Comparison of ENCODE assay signal across 22 mouse cellular contexts in the genomic region with DNA sequence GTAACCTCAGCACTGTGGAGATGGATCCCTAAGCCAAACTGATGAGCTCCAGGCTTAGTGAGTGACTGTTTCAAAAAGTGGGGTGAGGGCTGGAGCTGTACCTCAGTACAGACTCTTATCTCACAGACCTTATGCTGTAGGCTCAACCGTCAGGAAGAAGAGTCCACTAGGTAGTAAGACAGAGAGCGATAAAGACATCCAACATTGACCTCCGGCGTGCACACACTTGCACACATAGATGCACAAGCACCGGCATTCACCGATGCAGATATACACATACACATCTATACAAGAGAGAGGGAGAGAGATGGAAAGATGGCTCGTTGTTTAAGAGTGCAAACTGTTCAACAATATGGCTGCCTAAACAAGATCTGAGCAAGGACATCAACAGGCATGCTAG. TPM values are rescaled to one million over a fixed set of nuclear protein-coding genes. Genes with fewer than 3 reads are reported as not detected.
DNase-seq lines count a peak whose midpoint lies in the region; ATAC-seq and TF ChIP-seq lines count a peak whose summit lies in the region.
"Had no signal": no experiment of that assay in that cellular context is flagged by ENCODE, and none has a peak within 500 bp of the region (broad histone marks: within the 10 kb centered on the region; RNA-seq: fewer than 3 reads in every experiment).

No protein-coding gene starts in this region.

- ATAC-seq in erythroid progenitor cell, adult 5-6 weeks (replicated peaks; ENCODE audit: low FRiP score, poor library complexity, severe bottlenecking) = peak; percentile 69
- ATAC-seq in liver, embryonic 16.5 days (ENCODE audit: low read depth) = peak; percentile 80
- no peak for ATAC-seq in hindbrain, embryonic 11.5 days (ENCODE audit: low FRiP score)
- ATAC-seq in neural tube, embryonic 15.5 days (ENCODE audit: low FRiP score) = no peak
- ATAC-seq: forebrain, postnatal 0 days had no signal

- peak overlapping the region; percentile 4; the same call in 1 of the 2 replicates for H3K27ac ChIP-seq in bone marrow, adult 2 months (ENCODE audit: control insufficient read depth, insufficient read depth, low read depth, low read length, poor library complexity)
- peak overlapping the region; percentile 90 for H3K27ac ChIP-seq in liver, embryonic 16.5 days (ENCODE audit: low read length)
- no peak overlapping the region for H3K27ac ChIP-seq in hindbrain, embryonic 11.5 days (ENCODE audit: low read depth, low read length)
- no peak overlapping the region for H3K27ac ChIP-seq in neural tube, embryonic 15.5 days (replicated peaks)
- H3K27ac ChIP-seq: hindbrain, embryonic 12.5 days; macrophage; neural tube, embryonic 13.5 days had no signal

- TF ChIP-seq CTCF in bone marrow, adult 2 months (IDR thresholded peaks at IDR 0.05; ENCODE audit: control insufficient read depth, insufficient read depth, low read length) = no peak

- no peak overlapping the region for H3K4me3 ChIP-seq in bone marrow, adult 2 months (replicated peaks; ENCODE audit: control insufficient read depth, low read depth, low read length)
- no peak overlapping the region; the same call in 1 of the 2 replicates for H3K4me3 ChIP-seq in liver, embryonic 16.5 days (ENCODE audit: low read depth, low read length)
- H3K4me3 ChIP-seq in hindbrain, embryonic 11.5 days (ENCODE audit: low read depth, low read length) = no peak overlapping the region
- no peak overlapping the region for H3K4me3 ChIP-seq in neural tube, embryonic 15.5 days (replicated peaks)
- H3K4me3 ChIP-seq: hindbrain, embryonic 12.5 days; neural tube, embryonic 13.5 days had no signal

- peaks cover 29% of the 10 kb centered on the region for H3K36me3 ChIP-seq in liver, embryonic 16.5 days (ENCODE audit: control insufficient read depth, insufficient read depth)
- no peaks in the 10 kb centered on the region for H3K36me3 ChIP-seq in hindbrain, embryonic 11.5 days (ENCODE audit: control insufficient read depth, insufficient read depth, low read length)
- H3K36me3 ChIP-seq in neural tube, embryonic 15.5 days = no peaks in the 10 kb centered on the region
- H3K36me3 ChIP-seq: neural tube, embryonic 13.5 days had no signal

- no peaks in the 10 kb centered on the region for H3K9me3 ChIP-seq in liver, embryonic 16.5 days (replicated peaks; ENCODE audit: control insufficient read depth, low read length)
- no peaks in the 10 kb centered on the region for H3K9me3 ChIP-seq in hindbrain, embryonic 11.5 days (ENCODE audit: control insufficient read depth, low read length)
- H3K9me3 ChIP-seq in neural tube, embryonic 15.5 days (replicated peaks) = no peaks in the 10 kb centered on the region
- H3K9me3 ChIP-seq: hindbrain, embryonic 12.5 days; neural tube, embryonic 13.5 days had no signal

- TF ChIP-seq POLR2A in bone marrow, adult 2 months (IDR thresholded peaks at IDR 0.05; ENCODE audit: borderline replicate concordance, control insufficient read depth, low read depth, low read length) = no peak

- H3K27me3 ChIP-seq in liver, embryonic 16.5 days (ENCODE audit: control insufficient read depth, insufficient read depth, low read depth, low read length) = no peaks in the 10 kb centered on the region
- peaks cover 17% of the 10 kb centered on the region for H3K27me3 ChIP-seq in hindbrain, embryonic 11.5 days (ENCODE audit: control insufficient read depth, insufficient read depth, low read length)
- peaks cover 24% of the 10 kb centered on the region for H3K27me3 ChIP-seq in neural tube, embryonic 15.5 days (replicated peaks)

- DNase-seq in 416B (ENCODE audit: low read depth) = peak; percentile 48
- DNase-seq in lung, postnatal 10 days = no peak
- DNase-seq in hindbrain, embryonic 11.5 days (ENCODE audit: low spot score) = no peak
- DNase-seq: adrenal gland, adult 2 months; B cell, adult 2 months; cerebellum, adult 2 months; forebrain, postnatal 0 days; gastrocnemius, postnatal 36 days; kidney, adult 9 months; kidney, postnatal 4 days; layer of hippocampus, adult 9-11 months; lung, embryonic 14.5 days; midbrain, embryonic 14.5 days; thymus, adult 18-20 months; thymus, postnatal 4 days had no signal

- WGBS in bone marrow, adult 2 months = 65% methylated on average over 7 of the region's 7 CpGs
- 22% methylated on average over 7 of the region's 7 CpGs for WGBS in liver, embryonic 16.5 days (ENCODE audit: insufficient replicate concordance)
- WGBS in hindbrain, embryonic 11.5 days = 95% methylated on average over 7 of the region's 7 CpGs
- WGBS in neural tube, embryonic 15.5 days = 96% methylated on average over 7 of the region's 7 CpGs

- peak overlapping the region; percentile 47 for H3K4me2 ChIP-seq in liver, embryonic 16.5 days (ENCODE audit: low read depth, low read length)
- H3K4me2 ChIP-seq in hindbrain, embryonic 11.5 days (replicated peaks; ENCODE audit: low read depth, low read length) = no peak overlapping the region
- H3K4me2 ChIP-seq in neural tube, embryonic 15.5 days = no peak overlapping the region
- H3K4me2 ChIP-seq: hindbrain, embryonic 12.5 days; lung, embryonic 14.5 days; neural tube, embryonic 13.5 days had no signal

- peaks cover 3% of the 10 kb centered on the region for H3K4me1 ChIP-seq in bone marrow, adult 2 months (ENCODE audit: control insufficient read depth, insufficient read depth, low read length)
- peaks cover 75% of the 10 kb centered on the region for H3K4me1 ChIP-seq in liver, embryonic 16.5 days (ENCODE audit: control insufficient read depth, low read depth, low read length)
- 0 out of 2 replicates have a peak, but pooled peaks cover 2% of the 10 kb centered on the region for H3K4me1 ChIP-seq in hindbrain, embryonic 11.5 days (replicated peaks; ENCODE audit: control insufficient read depth, insufficient read depth, low read length)
- H3K4me1 ChIP-seq in neural tube, embryonic 15.5 days = peaks cover 6% of the 10 kb centered on the region; the same call in 1 of the 2 replicates

- H3K9ac ChIP-seq in liver, embryonic 16.5 days (ENCODE audit: low read depth, low read length) = peak overlapping the region; percentile 55
- H3K9ac ChIP-seq in hindbrain, embryonic 11.5 days (ENCODE audit: low read depth, low read length) = no peak overlapping the region
- H3K9ac ChIP-seq in neural tube, embryonic 15.5 days (replicated peaks) = no peak overlapping the region
- H3K9ac ChIP-seq: forebrain, postnatal 0 days; hindbrain, embryonic 12.5 days; lung, embryonic 14.5 days; neural tube, embryonic 13.5 days had no signal

RNA-seq across cellular contexts. Expression of gene Vamp5, which starts 3.7 kb away (rescaled TPM):
- polyA plus RNA-seq in bone marrow, adult 2 months (2011; ENCODE audit: insufficient read depth, insufficient read length, low replicate concordance, missing spikeins) = 80.8 and 96.2 TPM in 2 replicates
- total RNA-seq in erythroid progenitor cell, adult 5-6 weeks (2015; ENCODE audit: low replicate concordance) = 85.1 and 98.0 TPM in 2 replicates
- total RNA-seq in erythroid progenitor cell, adult 5-6 weeks (2017; ENCODE audit: low replicate concordance) = 23.8 and 24.3 TPM in 2 replicates
- polyA plus RNA-seq in liver, embryonic 16.5 days (2015; fragmentation: Nextera tagmentation; extraction: Ambion mirVana) = 54.9 and 62.8 TPM in 2 replicates
- polyA plus RNA-seq in hindbrain, embryonic 11.5 days (2014; fragmentation: Nextera tagmentation; extraction: Ambion mirVana) = 13.4 and 13.7 TPM in 2 replicates
- polyA plus RNA-seq in neural tube, embryonic 15.5 days (2015; fragmentation: Nextera tagmentation; extraction: Ambion mirVana) = 20.4 and 25.7 TPM in 2 replicates

RNA-seq across cellular contexts. Expression of gene Vamp8, which starts 6.6 kb away (rescaled TPM):
- 483 and 542 TPM in 2 replicates for polyA plus RNA-seq in bone marrow, adult 2 months (2011; ENCODE audit: insufficient read depth, insufficient read length, low replicate concordance, missing spikeins)
- 234 and 259 TPM in 2 replicates for total RNA-seq in erythroid progenitor cell, adult 5-6 weeks (2015; ENCODE audit: low replicate concordance)
- total RNA-seq in erythroid progenitor cell, adult 5-6 weeks (2017; ENCODE audit: low replicate concordance) = 212 and 229 TPM in 2 replicates
- polyA plus RNA-seq in liver, embryonic 16.5 days (2015; fragmentation: Nextera tagmentation; extraction: Ambion mirVana) = 212 and 230 TPM in 2 replicates
- polyA plus RNA-seq in hindbrain, embryonic 11.5 days (2014; fragmentation: Nextera tagmentation; extraction: Ambion mirVana) = 35.2 and 37.9 TPM in 2 replicates
- 19.1 and 52.7 TPM in 2 replicates for polyA plus RNA-seq in neural tube, embryonic 15.5 days (2015; fragmentation: Nextera tagmentation; extraction: Ambion mirVana)

RNA-seq across cellular contexts. Expression of gene Rnf181, which starts 17.2 kb away (rescaled TPM):
- 62.6 and 104 TPM in 2 replicates for polyA plus RNA-seq in bone marrow, adult 2 months (2011; ENCODE audit: insufficient read depth, insufficient read length, low replicate concordance, missing spikeins)
- total RNA-seq in erythroid progenitor cell, adult 5-6 weeks (2015; ENCODE audit: low replicate concordance) = 68.5 and 96.0 TPM in 2 replicates
- total RNA-seq in erythroid progenitor cell, adult 5-6 weeks (2017; ENCODE audit: low replicate concordance) = 56.4 and 69.8 TPM in 2 replicates
- polyA plus RNA-seq in liver, embryonic 16.5 days (2015; fragmentation: Nextera tagmentation; extraction: Ambion mirVana) = 86.5 and 91.9 TPM in 2 replicates
- 106 and 111 TPM in 2 replicates for polyA plus RNA-seq in hindbrain, embryonic 11.5 days (2014; fragmentation: Nextera tagmentation; extraction: Ambion mirVana)
- 145 and 147 TPM in 2 replicates for polyA plus RNA-seq in neural tube, embryonic 15.5 days (2015; fragmentation: Nextera tagmentation; extraction: Ambion mirVana)

RNA-seq across cellular contexts. Expression of gene Tmem150a, which starts 28.7 kb away (rescaled TPM):
- polyA plus RNA-seq in bone marrow, adult 2 months (2011; ENCODE audit: insufficient read depth, insufficient read length, low replicate concordance, missing spikeins) = 2.2 and 10.2 TPM in 2 replicates
- total RNA-seq in erythroid progenitor cell, adult 5-6 weeks (2015; ENCODE audit: low replicate concordance) = 3.2 and 11.7 TPM in 2 replicates
- 0.61 TPM in 1 of 2 replicates, not detected in the other for total RNA-seq in erythroid progenitor cell, adult 5-6 weeks (2017; ENCODE audit: low replicate concordance)
- 54.4 and 59.7 TPM in 2 replicates for polyA plus RNA-seq in liver, embryonic 16.5 days (2015; fragmentation: Nextera tagmentation; extraction: Ambion mirVana)
- polyA plus RNA-seq in hindbrain, embryonic 11.5 days (2014; fragmentation: Nextera tagmentation; extraction: Ambion mirVana) = 7.0 and 9.2 TPM in 2 replicates
- 21.2 and 21.5 TPM in 2 replicates for polyA plus RNA-seq in neural tube, embryonic 15.5 days (2015; fragmentation: Nextera tagmentation; extraction: Ambion mirVana)

RNA-seq across cellular contexts. Expression of gene Ggcx, which starts 30.2 kb away (rescaled TPM):
- 2.6 and 8.1 TPM in 2 replicates for polyA plus RNA-seq in bone marrow, adult 2 months (2011; ENCODE audit: insufficient read depth, insufficient read length, low replicate concordance, missing spikeins)
- 1.4 and 7.1 TPM in 2 replicates for total RNA-seq in erythroid progenitor cell, adult 5-6 weeks (2015; ENCODE audit: low replicate concordance)
- total RNA-seq in erythroid progenitor cell, adult 5-6 weeks (2017; ENCODE audit: low replicate concordance) = 2.6 and 5.9 TPM in 2 replicates
- polyA plus RNA-seq in liver, embryonic 16.5 days (2015; fragmentation: Nextera tagmentation; extraction: Ambion mirVana) = 29.6 and 31.7 TPM in 2 replicates
- polyA plus RNA-seq in hindbrain, embryonic 11.5 days (2014; fragmentation: Nextera tagmentation; extraction: Ambion mirVana) = 12.9 and 13.1 TPM in 2 replicates
- polyA plus RNA-seq in neural tube, embryonic 15.5 days (2015; fragmentation: Nextera tagmentation; extraction: Ambion mirVana) = 19.0 and 23.2 TPM in 2 replicates

Comparison
In these comparisons a context has a peak if more than half of its experiments do, and no peak if none do; other contexts are left out.
1. H3K27ac ChIP-seq: peak in bone marrow, adult 2 months (single experiment) and liver, embryonic 16.5 days (single experiment); none in hindbrain, embryonic 11.5 days (single experiment) and neural tube, embryonic 15.5 days (single experiment).
2. ATAC-seq: peak in erythroid progenitor cell, adult 5-6 weeks (single experiment) and liver, embryonic 16.5 days (single experiment); none in hindbrain, embryonic 11.5 days (single experiment) and neural tube, embryonic 15.5 days (single experiment).